Mouse (Mus musculus) kidney, postnatal 36 days (tissue): ENCODE data around the gene Atf7ip.
"Not testable (repeated sequence)": the region's sequence is repeated elsewhere in the genome, so short reads cannot be mapped to it uniquely, and the experiment has no call there.

ENCODE experiments used
- DNase-seq, 2 experiments: peaks; one replicate each; pipeline ENCODE4 v3.0.0; 2021 to 2022; ENCODE audit warnings: mixed read lengths in 2 of 2

Atf7ip gene

DNA sequence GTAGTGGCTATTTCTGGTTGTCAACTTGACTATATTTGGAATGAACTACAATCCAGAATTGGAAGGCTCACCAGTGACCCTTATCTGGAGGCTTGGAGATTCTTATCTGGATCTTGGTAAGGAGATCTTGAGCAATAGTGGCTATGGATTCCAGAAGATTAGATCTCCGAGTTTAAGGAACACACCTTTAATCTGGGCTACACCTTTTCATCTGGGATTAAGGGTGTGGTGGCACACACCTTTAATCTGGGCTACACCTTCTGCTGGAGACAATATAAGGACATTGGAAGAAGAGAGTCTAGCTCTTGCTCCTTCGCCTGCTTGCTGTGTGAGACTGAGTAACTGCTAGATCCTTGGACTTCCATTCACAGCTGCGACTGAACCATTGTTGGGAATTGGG is at the start of gene Atf7ip:
Gene Atf7ip, plus strand, starts transcription at position 301 of the 400 bp plus-strand sequence.
- not testable (repeated sequence) for DNase-seq

DNA sequence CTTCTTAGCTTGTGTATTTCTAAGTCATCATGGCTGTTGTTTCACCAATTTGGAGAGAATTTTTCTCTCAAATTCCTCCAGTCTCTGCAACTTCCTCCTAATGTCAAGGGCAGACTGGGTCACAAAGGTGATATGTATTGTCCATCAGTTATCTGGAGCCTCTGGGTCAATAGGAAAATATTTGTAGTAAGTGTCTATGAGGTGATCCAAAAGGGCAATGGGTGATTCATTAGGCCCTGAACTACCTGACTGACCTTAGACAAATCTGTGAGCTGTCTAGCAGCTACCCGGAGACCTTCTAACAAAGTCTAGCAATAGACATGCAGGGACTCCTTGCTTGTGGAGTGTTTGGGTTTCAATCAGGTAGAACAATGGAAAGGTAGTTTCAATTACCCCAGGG is 49.7 kb upstream of the Atf7ip start:
- no peak for DNase-seq

DNA sequence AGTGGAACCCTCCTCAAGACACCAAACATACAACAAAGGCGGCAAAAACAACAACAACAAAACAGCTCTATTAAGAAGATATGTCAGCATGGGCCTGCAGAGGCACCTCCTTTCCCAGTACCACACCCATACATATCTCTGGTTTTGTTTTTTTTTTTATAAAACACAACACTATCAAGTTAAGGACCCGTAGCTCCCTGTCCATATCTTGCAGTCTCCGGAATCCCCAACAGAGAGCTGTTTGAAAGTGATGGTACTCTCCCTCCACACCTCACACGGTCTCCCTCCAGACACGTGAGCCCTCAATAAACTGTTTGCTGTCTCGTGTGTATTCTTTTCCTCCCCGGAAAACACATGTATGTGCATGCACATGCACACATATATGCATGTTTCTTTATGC is 46.8 kb upstream of the Atf7ip start:
- no peak for DNase-seq

DNA sequence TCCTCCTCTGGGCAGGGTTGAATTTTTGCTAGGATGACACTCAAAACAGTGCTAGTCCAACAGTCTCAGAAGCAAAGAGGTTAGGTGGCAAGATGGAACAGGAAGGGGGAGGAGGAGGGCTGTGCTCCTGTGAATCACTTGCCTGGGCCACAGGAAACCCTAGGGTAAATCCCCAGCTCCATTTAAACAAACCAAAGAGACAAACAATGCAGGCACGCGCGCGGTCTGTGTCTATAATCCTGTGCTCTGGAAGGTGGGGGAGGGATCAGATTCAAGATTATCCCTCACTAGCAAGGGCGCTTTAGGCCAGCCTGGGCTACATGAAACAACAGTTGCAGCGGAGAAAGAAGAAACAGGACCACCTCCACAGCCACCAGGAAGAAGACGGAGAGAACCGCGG is 42.5 kb upstream of the Atf7ip start:
- no peak for DNase-seq

DNA sequence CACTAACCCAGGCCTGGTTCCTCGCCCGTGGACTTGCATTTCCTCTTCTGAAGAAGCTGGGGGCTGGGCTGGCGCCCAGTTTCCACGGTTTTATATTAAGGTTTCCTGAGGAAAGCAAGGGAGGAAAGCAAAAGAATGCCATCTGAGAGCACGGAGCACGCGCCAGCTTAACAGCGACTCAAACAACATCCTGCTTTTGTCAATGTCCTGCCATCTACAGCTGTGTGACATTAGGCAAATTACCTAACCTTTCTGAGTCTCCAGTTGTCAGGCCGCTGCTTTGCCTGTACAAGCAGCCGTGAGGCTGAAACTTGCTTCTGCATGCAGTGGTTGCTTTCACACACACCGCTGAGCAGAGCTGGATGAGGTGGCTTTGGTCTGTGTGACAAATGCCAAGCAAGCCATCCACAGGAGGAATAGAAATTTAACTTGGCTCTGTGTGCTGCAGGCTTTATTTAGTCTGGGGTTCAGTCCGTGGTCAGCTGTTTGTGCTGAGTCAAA is 41.8 kb upstream of the Atf7ip start:
- DNase-seq = peak; percentile 61 to 67

DNA sequence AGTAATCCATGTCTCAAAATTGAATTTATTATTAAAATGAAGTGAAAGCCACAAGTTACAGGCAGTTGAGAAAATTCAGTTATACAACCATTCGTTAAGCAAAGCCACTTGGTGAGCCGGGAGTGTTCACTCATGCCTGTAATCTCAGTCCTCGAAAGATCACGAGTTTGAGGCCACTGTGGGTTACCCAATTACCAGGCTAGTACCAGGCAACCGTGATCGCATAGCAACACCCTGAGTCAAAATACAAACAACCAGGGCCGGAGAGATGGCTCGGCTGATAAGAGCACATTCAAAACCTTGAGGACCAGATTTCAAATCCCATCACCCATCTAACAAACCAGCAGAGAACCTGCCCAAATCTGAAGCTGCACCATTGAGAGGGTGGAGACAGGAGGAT is 40.9 kb upstream of the Atf7ip start:
- DNase-seq = peak; percentile 72 to 88

DNA sequence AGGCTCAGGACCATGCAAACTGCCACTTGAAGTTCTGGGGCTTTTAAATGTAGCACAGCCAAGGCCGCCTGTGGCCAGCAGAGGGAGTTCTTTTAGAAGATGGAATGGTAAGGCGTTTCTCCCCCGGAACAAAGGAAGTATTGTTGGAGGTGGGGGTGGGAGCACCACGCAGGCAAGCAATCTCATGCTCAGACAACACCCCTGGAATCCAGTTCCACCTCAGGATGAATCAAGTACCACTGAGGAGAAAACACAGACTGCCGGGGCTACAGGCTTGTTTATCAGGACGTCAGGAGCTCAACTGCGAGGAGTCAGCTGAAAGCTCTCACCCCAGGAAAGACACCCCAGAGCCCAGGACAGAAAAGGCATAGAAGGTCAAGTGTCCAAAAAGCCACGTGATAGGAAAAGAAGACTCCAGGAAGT is 40.0 kb upstream of the Atf7ip start:
- peak; percentile 66 to 85 for DNase-seq

DNA sequence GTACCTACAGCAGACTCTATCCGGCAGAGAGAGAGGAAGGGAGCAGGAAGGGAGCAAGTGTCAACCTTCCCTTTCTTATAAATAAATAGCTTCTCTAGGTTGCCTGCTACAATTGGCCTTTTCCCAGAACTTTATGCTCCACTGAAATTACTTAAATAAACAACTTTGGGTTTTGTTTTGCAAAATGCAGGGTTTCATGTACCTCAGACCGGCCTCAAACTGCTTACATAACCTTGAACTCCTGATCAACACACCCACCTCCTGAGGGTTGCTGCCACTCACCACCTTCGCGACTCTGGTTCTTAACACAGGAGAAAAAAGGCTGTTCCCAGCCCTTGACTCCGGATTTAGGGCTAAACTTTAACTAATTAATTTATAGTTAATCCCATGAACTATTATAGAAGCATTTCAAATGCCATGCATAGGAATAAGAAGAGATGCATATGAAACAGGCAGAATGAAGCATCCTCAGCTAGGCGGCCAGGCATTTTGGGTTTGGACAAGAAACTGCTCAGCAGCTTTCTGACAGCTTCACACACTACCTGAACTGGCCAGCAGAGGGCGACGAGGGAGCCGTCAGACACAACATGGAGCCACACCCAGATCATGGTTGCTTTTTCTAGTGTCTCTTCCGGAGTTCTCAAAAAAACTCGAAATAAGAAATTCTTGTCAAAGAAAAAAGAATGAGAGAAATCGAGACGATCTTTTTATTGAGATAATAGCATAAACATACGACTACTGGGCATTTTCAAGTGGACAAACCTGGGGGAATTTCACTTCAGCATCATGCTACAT is 38.8 kb upstream of the Atf7ip start:
- DNase-seq = peak; percentile 80 to 94

DNA sequence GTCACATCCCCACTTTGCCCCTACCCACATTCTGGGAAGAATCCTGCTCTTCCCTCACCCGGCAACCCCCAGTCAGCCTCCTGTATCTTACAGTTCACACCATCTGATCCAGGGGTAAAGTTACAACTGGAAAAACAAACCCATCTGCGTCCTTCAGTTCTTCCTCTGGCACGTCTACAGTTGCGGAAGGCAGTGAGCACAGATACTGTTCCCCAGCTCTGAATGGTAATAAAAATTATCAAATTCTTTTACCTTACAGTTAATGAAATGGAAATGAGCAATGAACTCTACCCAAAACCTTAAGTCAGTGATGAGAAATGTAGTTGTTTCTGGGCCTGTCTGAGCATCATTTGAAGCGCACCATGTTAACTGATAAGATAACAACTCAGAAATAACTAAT is 38.1 kb upstream of the Atf7ip start:
- DNase-seq = peak in 1 of 2 experiments; percentile 11

DNA sequence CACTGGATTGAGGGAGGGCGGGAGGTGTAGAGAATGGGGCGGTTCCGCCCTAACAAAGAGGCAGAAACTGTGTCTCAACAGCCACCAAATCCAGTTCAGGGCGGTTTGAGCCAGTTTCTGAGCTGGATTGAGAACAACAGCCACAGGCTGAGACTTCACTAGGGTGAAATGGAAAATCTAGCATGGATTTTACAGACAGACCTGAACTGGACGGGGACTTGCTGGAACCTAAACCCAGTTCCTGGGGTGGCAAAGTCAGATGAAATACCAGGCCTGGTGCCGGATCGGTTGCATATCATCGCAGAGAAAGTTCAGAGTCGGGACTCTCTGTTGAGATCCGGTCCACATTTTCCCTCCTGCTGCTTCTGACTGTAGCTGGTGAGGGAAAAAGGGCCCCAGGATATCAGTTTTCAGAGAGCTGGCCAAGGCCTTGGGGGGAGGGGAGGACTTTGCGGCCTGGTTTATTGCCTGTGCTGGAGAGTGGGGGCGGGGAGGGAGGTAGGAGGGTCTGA is 37.5 kb upstream of the Atf7ip start:
- peak; percentile 96 to 98 for DNase-seq

DNA sequence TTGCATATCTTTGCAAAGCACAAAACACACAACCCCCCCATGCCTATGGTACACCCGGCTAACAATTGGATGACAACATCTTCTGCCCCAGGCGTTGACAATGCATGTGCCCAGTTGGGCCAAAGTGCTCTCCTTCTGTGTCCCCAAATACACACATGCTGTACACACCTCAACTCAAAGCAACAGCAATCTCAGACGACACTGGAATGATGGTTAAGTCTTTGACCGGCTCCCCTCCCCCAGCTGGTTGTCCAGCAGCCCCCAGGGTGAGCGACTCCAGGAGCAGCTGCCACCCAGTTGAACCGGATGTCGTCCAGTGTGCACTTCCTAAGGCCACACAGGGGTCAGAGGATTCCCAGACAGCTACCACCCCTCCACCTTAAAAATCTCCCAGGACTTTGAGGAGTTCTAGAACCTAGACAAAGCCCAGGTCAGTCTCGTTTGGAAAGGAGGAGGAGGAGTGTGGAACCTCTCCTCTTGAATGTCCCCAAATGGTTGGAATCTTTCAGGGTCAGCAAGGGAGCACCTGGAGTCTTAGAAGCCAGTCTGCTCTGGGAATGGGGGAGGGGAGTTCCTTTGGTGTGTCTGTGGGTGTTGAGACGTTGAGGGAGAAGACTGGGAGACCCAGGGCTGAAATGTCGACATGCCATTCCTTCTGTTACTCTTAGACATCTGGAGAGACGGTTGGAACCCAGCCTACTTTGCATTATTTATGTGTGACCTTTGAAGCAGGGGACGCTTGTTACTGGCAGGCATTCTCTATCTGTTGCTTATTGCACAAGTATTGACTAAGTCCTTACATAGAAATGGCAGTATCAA is 36.8 kb upstream of the Atf7ip start:
- peak in 1 of 2 experiments; percentile 57 for DNase-seq

DNA sequence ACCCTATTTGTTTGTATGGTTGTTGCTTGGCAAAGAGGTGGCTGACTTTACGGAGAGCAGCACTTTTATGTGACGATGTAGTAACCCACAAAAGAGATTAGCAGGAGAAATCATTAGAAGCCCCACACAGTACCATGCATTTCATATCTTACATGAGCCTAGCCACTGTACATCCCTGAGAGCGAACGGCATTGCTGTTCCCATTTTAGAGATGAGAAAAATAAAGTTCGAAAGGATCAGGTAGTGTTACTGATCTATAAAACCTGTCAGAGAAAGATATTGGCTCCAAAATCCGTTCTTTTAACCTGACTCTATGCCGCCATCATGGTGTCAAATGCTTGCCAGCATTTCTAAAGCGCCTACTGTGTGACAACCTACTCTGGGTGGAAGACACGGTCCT is 36.2 kb upstream of the Atf7ip start:
- DNase-seq = no peak

DNA sequence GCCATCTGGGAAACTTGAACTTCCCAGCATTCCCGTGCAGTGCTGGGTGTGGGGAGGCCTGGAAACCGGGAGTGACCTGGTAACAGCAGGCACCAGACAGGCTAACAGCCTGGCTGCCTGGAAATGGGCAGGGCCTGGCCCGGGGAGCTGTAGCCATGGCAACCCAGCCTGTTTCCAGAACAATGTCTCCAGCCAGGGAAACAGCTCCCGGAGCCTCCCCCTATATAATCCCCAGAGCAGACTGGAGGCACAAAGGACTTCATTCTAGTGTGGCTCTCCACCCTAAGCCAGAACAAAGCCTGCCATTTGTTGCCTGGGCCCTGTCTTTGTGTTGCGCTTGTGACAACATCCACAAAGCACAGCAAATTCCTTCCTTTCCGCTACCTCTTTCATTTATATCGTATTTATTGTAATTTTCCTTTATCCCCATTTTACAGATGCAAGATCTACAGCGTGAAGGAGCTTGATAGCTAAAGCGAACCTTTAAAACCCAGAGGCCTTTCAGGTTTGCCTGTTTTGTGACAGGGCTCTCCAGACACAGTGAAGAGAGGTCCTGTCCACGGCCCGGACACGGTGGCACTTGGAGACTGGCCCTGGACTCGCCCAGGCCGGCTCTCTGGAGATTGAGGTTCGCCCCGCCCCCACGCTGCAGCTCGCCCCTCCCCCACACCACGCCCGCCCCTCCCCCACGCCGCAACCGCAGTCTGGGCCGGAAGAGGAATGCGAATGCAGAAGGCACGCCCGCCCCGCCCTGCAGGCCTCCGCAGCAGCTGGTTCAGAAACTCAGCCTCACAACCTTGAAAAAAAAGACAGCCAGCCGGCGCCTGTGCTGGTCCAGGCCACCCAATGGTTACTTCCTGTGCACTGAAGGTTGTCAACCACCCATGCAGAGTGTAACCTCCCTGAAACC is 35.4 kb upstream of the Atf7ip start:
- peak; percentile 86 to 88 for DNase-seq

DNA sequence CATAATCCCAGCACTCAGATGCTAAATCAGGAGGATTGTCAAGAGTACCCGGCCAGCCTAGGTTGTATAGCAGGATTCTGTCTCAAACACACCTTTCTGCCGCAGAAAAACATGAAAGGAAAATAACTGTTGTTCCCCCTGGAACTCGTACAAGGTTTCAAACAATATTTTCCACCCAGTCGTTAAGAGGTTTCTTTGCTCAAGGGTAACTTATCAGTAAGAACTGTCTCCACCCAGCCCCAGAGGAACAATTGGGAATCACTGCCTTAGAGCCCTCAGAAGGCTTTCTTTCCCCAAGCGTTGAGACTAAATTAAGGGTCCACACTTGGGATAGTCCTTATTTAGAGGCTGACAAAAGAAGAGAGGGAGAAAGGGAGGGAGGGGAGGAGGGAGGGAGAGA is 34.4 kb upstream of the Atf7ip start:
- DNase-seq = no peak

DNA sequence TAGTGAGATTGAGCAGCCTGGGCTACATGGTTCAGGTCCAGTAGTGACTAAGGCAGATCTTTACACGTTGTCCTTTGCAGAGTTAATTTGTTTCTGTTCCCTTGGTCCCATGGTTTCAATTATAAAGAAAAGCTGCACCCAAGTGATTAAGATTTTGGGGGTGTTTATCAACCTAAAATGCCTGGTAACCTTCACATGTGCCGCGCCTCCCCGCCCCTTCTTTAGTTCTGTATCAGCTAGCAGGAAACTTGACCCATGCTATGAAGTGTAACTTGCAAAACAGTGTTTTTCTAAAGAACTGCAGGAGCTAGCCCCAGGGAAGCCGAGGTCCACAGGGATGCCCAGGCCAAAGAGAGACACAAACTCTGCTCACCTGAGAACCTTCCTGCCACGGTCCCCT is 33.2 kb upstream of the Atf7ip start:
- no peak for DNase-seq

DNA sequence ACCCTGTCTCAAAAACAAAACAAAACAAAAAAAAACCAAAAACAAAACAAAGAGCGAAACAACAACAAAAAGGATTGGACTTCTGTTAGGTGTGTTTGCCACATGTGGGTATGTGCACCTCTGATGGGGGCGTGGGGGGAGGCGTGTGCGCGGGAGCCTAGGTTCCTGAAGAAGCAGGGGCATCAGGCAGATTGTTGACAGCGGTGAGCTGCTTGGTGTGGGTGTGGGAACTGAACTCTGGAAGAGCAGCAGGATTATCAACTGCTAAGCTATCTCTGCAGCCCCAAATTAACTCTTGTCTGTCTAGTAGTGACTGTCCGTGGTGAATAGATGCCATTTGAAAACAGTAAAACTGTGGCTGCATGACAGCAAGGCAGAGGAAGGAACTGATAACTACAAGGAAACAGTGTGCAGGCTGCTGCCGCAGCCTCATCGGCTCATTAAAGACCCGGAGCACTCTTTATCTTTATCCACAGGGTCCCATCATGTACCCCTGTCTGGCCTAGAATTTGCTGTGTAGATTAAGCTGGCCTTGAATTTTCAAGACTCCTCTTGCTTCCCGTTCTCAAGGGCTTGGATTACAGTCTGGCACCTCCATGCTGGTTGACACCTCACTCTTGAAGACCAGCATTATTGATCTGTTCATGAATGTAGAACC is 32.4 kb upstream of the Atf7ip start:
- no peak for DNase-seq

DNA sequence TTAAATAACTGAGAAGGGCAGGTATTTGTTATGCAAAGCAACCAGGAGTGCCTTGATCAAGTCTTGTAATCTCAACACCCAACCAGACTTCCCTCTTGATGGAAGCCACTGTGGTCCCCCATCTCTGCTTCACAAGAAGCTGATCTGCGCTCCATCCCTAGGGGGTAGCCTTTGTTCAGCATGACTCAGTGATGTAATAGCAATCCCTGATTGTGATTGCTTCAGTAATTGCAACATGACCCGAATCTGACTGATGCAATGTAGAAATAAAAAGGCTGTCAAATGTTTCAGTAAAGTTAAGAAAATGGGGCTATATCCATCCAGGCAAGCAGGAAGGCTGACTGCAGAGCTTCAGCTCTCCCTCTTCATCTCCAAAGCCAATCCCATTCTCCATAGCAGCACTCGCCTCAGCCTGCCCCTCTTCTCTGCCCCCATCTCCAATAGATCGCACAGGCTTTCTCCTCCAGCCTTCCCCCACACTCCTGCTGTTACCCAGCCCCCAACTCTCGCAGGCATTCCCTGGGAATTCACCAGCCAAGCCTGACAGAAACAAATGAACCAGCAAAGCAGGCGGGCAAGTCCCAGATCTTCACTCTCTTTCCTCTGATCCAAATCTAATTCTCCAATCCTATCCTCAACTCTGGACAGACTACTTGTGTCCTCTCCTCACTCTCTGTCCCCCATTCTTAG is 30.7 kb upstream of the Atf7ip start:
- no peak for DNase-seq

DNA sequence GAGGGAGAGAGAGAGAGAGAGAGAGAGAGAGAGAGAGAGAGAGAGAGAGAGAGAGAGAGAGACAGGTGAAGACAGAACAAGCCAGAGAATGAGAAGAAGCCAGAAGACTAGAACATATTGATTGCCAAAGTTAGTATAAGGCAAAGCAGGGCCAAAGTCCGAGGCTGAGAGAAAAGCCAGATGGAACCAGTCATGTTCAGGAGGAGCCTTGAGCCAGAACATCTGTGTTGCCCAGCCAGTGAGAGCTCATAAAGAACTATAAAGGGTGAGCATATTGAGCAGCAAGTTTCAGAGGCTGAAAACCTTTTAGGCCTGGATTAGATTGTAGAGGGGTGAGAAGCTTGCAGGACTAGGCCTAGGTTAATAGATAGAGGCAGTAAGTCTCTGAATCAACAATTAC is 28.1 kb upstream of the Atf7ip start:
- DNase-seq = no peak

DNA sequence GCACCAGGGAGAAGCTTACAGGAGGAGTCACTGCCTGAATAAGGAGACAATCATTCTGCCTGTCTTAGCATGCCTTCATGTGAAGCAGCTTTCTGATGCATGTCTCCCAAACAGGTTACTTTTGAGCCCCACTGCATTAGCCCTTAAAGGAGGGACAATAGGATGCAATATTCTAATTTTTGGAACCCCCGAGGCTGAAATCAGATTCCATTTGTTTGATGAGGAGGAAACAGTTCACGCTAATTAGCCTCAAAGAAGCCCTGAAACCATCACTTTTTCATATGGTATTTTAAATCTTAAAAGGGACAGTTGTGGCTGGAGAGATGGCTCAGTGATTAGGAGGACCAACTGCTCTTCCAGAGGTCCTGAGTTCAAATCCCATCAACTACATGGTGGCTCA is 22.4 kb upstream of the Atf7ip start:
- DNase-seq = no peak

DNA sequence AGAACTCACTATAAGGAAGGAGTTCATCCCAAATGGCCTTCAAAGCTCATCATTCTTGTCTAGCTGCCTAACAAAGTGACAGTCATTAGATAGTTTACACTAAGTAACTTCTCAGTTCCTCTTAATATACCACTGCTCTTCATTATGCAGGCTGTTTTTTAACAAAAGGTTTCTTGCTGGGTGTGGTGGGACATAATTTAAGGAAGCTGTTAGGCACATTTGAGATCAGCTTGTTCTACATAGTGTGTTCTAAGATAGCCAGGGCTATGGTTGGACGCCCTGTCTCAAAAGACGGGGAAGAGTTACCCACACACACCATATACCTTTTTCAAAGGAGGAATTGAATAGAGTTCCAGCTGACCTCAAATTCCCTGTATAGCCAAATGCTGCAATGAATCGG is 21.9 kb upstream of the Atf7ip start:
- DNase-seq = no peak

DNA sequence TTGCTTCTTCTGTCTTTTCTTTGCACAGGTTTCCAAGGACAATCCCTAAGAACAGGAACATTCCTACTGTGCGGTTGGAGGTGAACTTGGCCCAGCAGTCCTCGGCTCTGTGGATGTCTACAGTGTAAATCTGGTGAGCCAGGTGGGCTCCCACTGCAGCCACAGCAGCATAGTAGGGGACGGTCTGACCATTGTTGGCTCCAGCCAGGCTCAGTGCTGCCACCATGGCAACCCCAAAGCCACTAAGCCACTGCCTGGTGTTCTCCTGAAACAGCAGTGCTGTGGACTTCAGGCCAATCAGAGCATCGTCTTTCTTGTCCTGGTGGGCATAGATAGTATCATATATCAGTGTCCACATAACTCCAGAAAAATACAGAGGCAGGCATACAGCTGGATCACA is 19.8 kb upstream of the Atf7ip start:
- no peak for DNase-seq
